Mouse (Mus musculus): ENCODE measurements around the gene Rfx8. TPM values are rescaled to one million over a fixed set of nuclear protein-coding genes. Genes with fewer than 3 reads are reported as not detected.

The Rfx8 gene
- polyA plus RNA-seq, 1 experiment from 2014 or later: 0.40 TPM

GRCm38 (mm10) chr1:39735927-39736604 is 15.3 kb upstream of the Rfx8 start:
- Histone ChIP-seq H3K27me3 (ENCODE audit: control insufficient read depth, insufficient read depth, low read depth, low read length) (no peaks in the 10 kb centered on the region), H3K27ac (ENCODE audit: low read length) (peak overlapping the region; percentile 96), H3K9ac (ENCODE audit: low read length) (peak overlapping the region; percentile 29; the same call in 1 of the 2 replicates), H3K9me3 (ENCODE audit: control insufficient read depth, low read length) (no peaks in the 10 kb centered on the region), H3K4me3 (ENCODE audit: low read length) (no peak overlapping the region), H3K36me3 (ENCODE audit: control insufficient read depth, insufficient read depth, low read length) (no peaks in the 10 kb centered on the region), H3K4me2 (ENCODE audit: low read depth, low read length) (0 out of 2 replicates have a peak overlapping the region, but pooled peaks have one; percentile 15), H3K4me1 (replicated peaks; ENCODE audit: control insufficient read depth, insufficient read depth, low read length) (peaks cover 26% of the 10 kb centered on the region)
- peak; percentile 77 for ATAC-seq (ENCODE audit: low read depth)
- 28% methylated on average over 8 of the region's 8 CpGs for WGBS

GRCm38 (mm10) chr1:39735493-39735892 is 14.7 kb upstream of the Rfx8 start:
- 0 out of 2 replicates have a peak overlapping the region, but pooled peaks have one; percentile 15 for H3K4me2 ChIP-seq (ENCODE audit: low read depth, low read length)
- peak; percentile 5; the same call in 1 of the 2 replicates for ATAC-seq (ENCODE audit: low read depth)
- 40% methylated on average over 2 of the region's 2 CpGs for WGBS

GRCm38 (mm10) chr1:39734881-39735280 is 14.1 kb upstream of the Rfx8 start:
- 75% methylated on average over 6 of the region's 6 CpGs for WGBS
- no peak overlapping the region for H3K4me3 ChIP-seq (ENCODE audit: low read length)
- peak overlapping the region; percentile 15; the same call in 1 of the 2 replicates for H3K4me2 ChIP-seq (ENCODE audit: low read depth, low read length)

More at GRCm38 (mm10) chr1:39735493-39735892, 14.7 kb upstream of the Rfx8 start:
- no peak overlapping the region for H3K4me3 ChIP-seq (ENCODE audit: low read length)
- H3K9me3 ChIP-seq (ENCODE audit: control insufficient read depth, low read length): no peaks in the 10 kb centered on the region
- H3K27me3 ChIP-seq (ENCODE audit: control insufficient read depth, insufficient read depth, low read depth, low read length): no peaks in the 10 kb centered on the region
- peak overlapping the region; percentile 23; the same call in 1 of the 2 replicates for H3K9ac ChIP-seq (ENCODE audit: low read length)
- peak overlapping the region; percentile 96 for H3K27ac ChIP-seq (ENCODE audit: low read length)
- no peaks in the 10 kb centered on the region for H3K36me3 ChIP-seq (ENCODE audit: control insufficient read depth, insufficient read depth, low read length)
- peaks cover 26% of the 10 kb centered on the region for H3K4me1 ChIP-seq (replicated peaks; ENCODE audit: control insufficient read depth, insufficient read depth, low read length)

DNA sequence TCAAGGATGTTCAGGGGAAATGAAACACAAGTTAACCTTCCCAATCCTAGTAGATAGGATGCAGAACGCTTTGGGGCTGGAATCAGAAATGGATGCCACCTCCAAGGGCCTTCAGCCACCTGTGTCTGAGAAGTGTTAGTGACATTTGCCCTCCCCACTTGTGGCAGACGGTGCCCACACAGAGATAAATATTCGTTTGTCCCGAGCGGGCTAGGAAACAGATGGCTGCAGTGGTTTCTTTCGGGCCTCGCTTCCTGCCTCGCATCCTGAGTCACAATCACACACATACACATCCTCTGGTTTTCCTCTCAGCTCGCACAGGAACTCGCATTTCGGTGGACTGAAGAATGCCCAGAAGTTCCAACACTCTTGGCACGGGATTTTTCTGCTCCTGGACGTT is 13.5 kb upstream of the Rfx8 start:
- Histone ChIP-seq H3K27me3 (ENCODE audit: control insufficient read depth, insufficient read depth, low read depth, low read length) (no peaks in the 10 kb centered on the region), H3K4me2 (ENCODE audit: low read depth, low read length) (no peak overlapping the region), H3K36me3 (ENCODE audit: control insufficient read depth, insufficient read depth, low read length) (no peaks in the 10 kb centered on the region), H3K9ac (ENCODE audit: low read length) (no peak overlapping the region), H3K4me1 (replicated peaks; ENCODE audit: control insufficient read depth, insufficient read depth, low read length) (peaks cover 26% of the 10 kb centered on the region), H3K9me3 (ENCODE audit: control insufficient read depth, low read length) (no peaks in the 10 kb centered on the region), H3K4me3 (ENCODE audit: low read length) (no peak overlapping the region), H3K27ac (ENCODE audit: low read length) (peak overlapping the region; percentile 96)
- peak; percentile 17; the same call in 1 of the 2 replicates for ATAC-seq (ENCODE audit: low read depth)
- WGBS: 68% methylated on average over 13 of the region's 13 CpGs

More at GRCm38 (mm10) chr1:39734881-39735280, 14.1 kb upstream of the Rfx8 start:
- Histone ChIP-seq H3K9ac (ENCODE audit: low read length) (no peak overlapping the region), H3K4me1 (replicated peaks; ENCODE audit: control insufficient read depth, insufficient read depth, low read length) (peaks cover 26% of the 10 kb centered on the region), H3K9me3 (ENCODE audit: control insufficient read depth, low read length) (no peaks in the 10 kb centered on the region), H3K27ac (ENCODE audit: low read length) (peak overlapping the region; percentile 96), H3K27me3 (ENCODE audit: control insufficient read depth, insufficient read depth, low read depth, low read length) (no peaks in the 10 kb centered on the region), H3K36me3 (ENCODE audit: control insufficient read depth, insufficient read depth, low read length) (no peaks in the 10 kb centered on the region)
- ATAC-seq (ENCODE audit: low read depth): no peak

GRCm38 (mm10) chr1:39733876-39734275 is 13.1 kb upstream of the Rfx8 start:
- Histone ChIP-seq H3K9ac (ENCODE audit: low read length) (no peak overlapping the region), H3K9me3 (ENCODE audit: control insufficient read depth, low read length) (no peaks in the 10 kb centered on the region), H3K27ac (ENCODE audit: low read length) (peak overlapping the region; percentile 73), H3K27me3 (ENCODE audit: control insufficient read depth, insufficient read depth, low read depth, low read length) (no peaks in the 10 kb centered on the region), H3K4me3 (ENCODE audit: low read length) (no peak overlapping the region), H3K36me3 (ENCODE audit: control insufficient read depth, insufficient read depth, low read length) (no peaks in the 10 kb centered on the region), H3K4me1 (replicated peaks; ENCODE audit: control insufficient read depth, insufficient read depth, low read length) (peaks cover 26% of the 10 kb centered on the region), H3K4me2 (ENCODE audit: low read depth, low read length) (no peak overlapping the region)
- ATAC-seq (ENCODE audit: low read depth): no peak
- WGBS: 86% methylated on average over 10 of the region's 10 CpGs

- no peaks in the 10 kb centered on the region for H3K27me3 ChIP-seq (ENCODE audit: control insufficient read depth, insufficient read depth, low read depth, low read length)
- peaks cover 26% of the 10 kb centered on the region for H3K4me1 ChIP-seq (replicated peaks; ENCODE audit: control insufficient read depth, insufficient read depth, low read length)
- H3K4me3 ChIP-seq (ENCODE audit: low read length): no peak overlapping the region
- no peaks in the 10 kb centered on the region for H3K36me3 ChIP-seq (ENCODE audit: control insufficient read depth, insufficient read depth, low read length)
- no peak for ATAC-seq (ENCODE audit: low read depth)
- no peak overlapping the region for H3K9ac ChIP-seq (ENCODE audit: low read length)
- peak overlapping the region; percentile 60 for H3K27ac ChIP-seq (ENCODE audit: low read length)
- WGBS: 54% methylated on average over 10 of the region's 10 CpGs
- no peaks in the 10 kb centered on the region for H3K9me3 ChIP-seq (ENCODE audit: control insufficient read depth, low read length)
- no peak overlapping the region for H3K4me2 ChIP-seq (ENCODE audit: low read depth, low read length)
These were observed 11.3 kb upstream of the Rfx8 start for GRCm38 (mm10) chr1:39732081-39732480.

GRCm38 (mm10) chr1:39731543-39731942 is 10.7 kb upstream of the Rfx8 start:
- no peak overlapping the region for H3K4me2 ChIP-seq (ENCODE audit: low read depth, low read length)
- H3K27ac ChIP-seq (ENCODE audit: low read length): peak overlapping the region; percentile 60
- 10% methylated on average over 9 of the region's 9 CpGs for WGBS

DNA sequence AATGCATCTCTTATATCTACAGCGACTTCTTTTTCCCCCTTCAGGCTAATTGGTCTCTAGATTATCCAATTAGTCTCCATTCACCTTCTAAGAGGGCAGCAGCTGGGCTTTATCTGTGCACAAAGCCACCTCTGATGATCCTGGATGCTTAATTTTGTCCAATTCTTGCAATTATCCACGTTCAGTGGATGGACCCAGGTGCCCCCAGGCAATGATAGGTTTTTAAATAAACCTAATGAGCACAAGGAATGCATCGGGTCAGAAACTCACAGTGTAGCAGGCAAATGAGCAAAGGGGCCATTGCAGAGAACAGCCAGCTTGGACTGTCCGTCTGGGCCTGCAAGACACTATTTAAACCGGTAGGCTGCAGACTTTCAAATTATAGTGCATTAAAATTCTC is 10.1 kb upstream of the Rfx8 start:
- WGBS: 61% methylated on average over 5 of the region's 5 CpGs
- no peak for ATAC-seq (ENCODE audit: low read depth)
- no peak overlapping the region for H3K27ac ChIP-seq (ENCODE audit: low read length)

More at GRCm38 (mm10) chr1:39731543-39731942, 10.7 kb upstream of the Rfx8 start:
- H3K9me3 ChIP-seq (ENCODE audit: control insufficient read depth, low read length): no peaks in the 10 kb centered on the region
- no peak overlapping the region for H3K9ac ChIP-seq (ENCODE audit: low read length)
- ATAC-seq (ENCODE audit: low read depth): peak; percentile 47
- no peak overlapping the region for H3K4me3 ChIP-seq (ENCODE audit: low read length)
- no peaks in the 10 kb centered on the region for H3K36me3 ChIP-seq (ENCODE audit: control insufficient read depth, insufficient read depth, low read length)
- no peaks in the 10 kb centered on the region for H3K27me3 ChIP-seq (ENCODE audit: control insufficient read depth, insufficient read depth, low read depth, low read length)
- H3K4me1 ChIP-seq (replicated peaks; ENCODE audit: control insufficient read depth, insufficient read depth, low read length): peaks cover 24% of the 10 kb centered on the region

DNA sequence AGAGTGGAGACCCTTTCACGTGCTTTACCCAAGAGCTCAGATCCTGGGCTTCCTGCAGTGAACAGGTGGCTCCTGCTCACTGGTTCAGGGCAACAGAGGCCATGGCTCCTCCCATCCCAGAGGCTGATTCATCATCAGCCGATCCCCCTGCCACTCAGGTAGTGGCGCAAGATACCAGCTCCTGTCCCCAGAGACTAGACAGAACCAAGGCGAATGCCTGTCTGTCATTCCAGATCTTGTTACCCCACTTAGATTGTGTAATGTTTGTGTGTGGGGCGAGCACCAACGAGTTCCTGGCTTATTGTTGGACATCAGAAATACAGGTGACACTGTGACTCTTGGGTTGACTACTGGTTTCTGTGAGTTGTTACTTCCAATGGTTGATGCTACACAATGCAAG is 9.1 kb upstream of the Rfx8 start:
- Histone ChIP-seq H3K4me3 (ENCODE audit: low read length) (no peak overlapping the region), H3K4me2 (ENCODE audit: low read depth, low read length) (no peak overlapping the region), H3K4me1 (replicated peaks; ENCODE audit: control insufficient read depth, insufficient read depth, low read length) (peaks cover 14% of the 10 kb centered on the region), H3K9me3 (ENCODE audit: control insufficient read depth, low read length) (no peaks in the 10 kb centered on the region), H3K27ac (ENCODE audit: low read length) (no peak overlapping the region), H3K9ac (ENCODE audit: low read length) (no peak overlapping the region), H3K27me3 (ENCODE audit: control insufficient read depth, insufficient read depth, low read depth, low read length) (no peaks in the 10 kb centered on the region), H3K36me3 (ENCODE audit: control insufficient read depth, insufficient read depth, low read length) (no peaks in the 10 kb centered on the region)
- WGBS: 80% methylated on average over 6 of the region's 6 CpGs
- no peak for ATAC-seq (ENCODE audit: low read depth)

More for the DNA sequence above, 10.1 kb upstream of the Rfx8 start:
- H3K4me1 ChIP-seq (replicated peaks; ENCODE audit: control insufficient read depth, insufficient read depth, low read length): peaks cover 18% of the 10 kb centered on the region
- no peak overlapping the region for H3K4me2 ChIP-seq (ENCODE audit: low read depth, low read length)
- H3K9me3 ChIP-seq (ENCODE audit: control insufficient read depth, low read length): no peaks in the 10 kb centered on the region
- H3K9ac ChIP-seq (ENCODE audit: low read length): no peak overlapping the region
- no peaks in the 10 kb centered on the region for H3K27me3 ChIP-seq (ENCODE audit: control insufficient read depth, insufficient read depth, low read depth, low read length)
- H3K4me3 ChIP-seq (ENCODE audit: low read length): no peak overlapping the region
- no peaks in the 10 kb centered on the region for H3K36me3 ChIP-seq (ENCODE audit: control insufficient read depth, insufficient read depth, low read length)

All from lung, embryonic 16.5 days (tissue).